Mouse (Mus musculus) T-cell, adult 2 months (primary cell): ENCODE measurements around the gene Pi4k2a.
A peak's percentile ranks its signal among the peaks of the same experiment; 100 is the strongest.

Experiments
- DNase-seq: peaks from one replicate; pipeline ENCODE4 v3.0.0; 2022; ENCODE audit warnings: low spot score

The Pi4k2a gene

DNA sequence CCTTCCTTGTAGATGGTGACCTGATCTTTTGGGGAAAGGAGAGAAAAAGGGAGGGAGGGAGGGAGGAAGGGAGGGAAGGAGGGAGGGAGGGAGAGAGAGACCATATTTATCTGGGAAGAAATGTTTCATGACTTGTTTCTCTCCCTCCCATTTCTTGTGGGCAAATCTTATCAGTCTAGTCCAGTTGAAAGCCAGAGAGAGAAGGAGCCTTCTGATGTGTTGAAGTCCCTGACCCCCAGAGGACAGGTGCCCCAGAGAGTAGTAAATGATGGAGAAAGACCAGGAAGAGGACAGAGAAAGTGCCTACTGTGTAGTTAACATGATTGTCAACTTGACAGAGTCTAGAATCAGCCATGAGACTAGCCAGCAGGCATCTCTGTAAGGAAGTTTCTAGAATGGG is 44.8 kb downstream of the Pi4k2a start:
- no peak for DNase-seq

DNA sequence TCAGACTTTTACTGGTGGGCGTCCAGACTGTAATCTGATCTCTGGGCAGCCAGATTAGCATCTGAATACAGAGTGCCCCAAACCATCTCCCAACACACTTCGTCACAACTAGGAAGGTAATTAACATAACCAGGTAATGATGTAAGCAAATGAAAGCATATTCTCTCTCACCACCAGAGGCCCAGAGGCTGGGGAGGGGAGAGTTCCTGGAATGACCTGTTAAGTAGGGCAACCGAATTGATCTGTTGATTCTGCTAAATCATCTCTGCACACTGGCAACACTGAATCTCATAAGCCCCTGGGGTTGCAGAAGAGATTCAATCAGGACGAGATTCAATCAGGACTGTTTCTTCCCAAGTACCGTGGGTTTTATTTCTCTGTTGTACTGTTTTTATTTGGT is 45.9 kb downstream of the Pi4k2a start:
- no peak for DNase-seq

DNA sequence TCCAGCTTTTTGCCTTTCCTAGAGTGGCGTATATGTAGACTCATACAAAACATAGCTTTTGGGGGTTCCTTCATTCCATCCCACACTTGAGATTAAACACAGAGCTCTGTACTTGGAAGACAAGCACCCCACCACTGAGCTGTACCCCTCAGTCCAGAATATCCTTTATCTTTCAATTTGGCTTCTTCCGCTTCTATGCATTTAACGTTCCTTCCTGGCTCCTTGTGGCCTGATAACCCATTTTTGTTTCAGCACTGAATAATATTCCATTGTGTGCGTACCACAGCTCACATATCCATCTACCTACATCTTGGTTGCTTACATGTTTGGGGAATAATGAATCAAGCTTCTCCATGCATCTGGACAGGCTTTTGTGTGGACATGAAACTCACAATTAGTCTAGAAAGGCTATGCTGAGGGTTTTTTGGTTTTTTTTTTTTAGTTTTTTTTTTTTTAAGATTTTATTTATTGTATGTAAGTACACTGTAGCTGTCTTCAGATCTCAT is 47.0 kb downstream of the Pi4k2a start:
- DNase-seq = no peak

DNA sequence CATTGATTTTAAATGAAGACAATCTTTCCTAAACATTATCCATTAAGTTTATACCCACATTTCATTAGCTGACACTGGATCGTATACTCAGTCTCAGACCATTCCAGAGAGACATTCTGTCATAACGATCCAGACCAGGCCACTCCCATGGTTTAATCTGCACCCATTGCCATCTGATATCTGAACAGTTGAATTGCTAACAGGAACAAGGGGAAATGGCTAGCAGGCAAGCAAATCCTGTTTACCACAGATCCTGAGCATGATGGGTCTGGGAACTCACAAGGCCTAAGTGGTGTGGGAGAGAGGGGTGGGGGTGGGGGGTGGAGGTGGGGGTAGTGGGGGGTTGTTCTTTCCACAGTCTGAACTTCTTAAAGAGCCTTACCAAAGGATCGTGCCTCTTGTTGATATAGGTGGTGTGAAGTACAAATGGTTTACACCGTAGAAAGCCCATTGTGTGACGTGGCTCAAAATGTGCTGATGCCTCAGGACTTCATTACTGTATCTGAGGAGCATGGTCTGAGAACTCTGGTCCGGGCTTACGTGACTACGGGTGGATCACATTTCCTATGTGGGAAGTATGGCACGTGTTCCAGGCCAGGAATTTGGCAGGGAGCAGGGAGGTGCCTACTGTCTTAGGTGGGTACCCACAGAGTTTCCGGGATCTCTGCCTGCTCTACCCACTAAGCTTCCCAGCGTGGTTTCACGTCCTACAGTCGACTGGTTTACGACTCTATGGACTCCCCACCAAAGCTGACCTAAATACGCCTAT is 48.4 kb downstream of the Pi4k2a start:
- no peak for DNase-seq

DNA sequence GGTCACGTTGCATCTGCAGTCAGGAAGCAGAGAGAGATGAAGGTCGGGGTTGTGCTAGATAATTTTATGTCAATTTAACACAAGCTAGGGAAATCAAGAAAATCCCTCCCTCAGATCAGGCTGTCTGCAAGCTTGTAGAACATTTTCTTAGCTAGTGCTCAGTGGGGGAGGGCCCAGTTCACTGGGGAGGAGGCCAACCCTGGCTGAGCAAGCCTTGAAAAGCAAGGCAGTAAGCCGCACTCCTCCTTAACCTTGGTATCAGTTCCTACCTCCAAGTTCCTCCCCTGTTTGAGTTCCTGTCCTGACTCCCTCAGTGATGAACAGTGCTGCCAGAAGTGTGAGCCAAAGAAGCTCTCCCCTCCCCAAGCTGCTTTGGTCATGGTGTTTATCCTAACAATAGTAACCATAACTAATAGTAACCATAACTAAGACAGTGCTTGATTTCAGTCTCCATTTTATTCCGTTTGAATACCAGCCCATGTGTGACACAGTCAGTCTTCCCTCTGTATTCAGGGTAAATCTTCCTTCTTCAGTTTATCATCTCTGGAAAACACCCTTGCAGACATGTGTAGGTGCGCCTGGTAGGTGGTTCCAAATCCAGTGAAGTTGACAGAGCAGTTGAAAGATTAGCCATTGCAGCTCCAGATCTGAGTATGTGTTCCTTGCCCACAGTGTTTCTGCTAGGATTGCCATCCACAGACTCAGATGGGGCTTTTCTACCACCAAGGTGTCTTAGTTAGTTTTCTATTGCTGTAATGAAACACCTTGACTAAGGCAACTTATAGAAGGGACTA is 49.7 kb downstream of the Pi4k2a start:
- no peak for DNase-seq

DNA sequence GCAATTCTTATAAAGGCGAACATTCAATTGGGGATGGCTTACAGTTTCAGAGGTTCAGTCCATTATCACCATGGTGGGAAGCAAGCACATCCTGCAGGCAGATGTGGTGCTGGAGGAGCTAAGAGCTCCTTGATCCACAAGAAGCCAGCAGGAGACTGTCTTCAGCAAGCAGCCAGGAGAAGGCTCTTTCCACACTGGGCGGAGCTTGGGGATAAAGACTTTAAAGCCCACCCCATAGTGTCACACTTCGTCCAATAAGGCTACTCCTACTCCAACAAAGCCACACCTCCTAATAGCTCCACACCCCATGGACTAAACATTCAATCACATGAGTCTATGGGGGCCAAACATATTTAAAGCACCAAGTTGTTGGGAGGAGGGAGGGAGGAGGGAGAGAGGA is 51.7 kb downstream of the Pi4k2a start:
- DNase-seq = no peak

DNA sequence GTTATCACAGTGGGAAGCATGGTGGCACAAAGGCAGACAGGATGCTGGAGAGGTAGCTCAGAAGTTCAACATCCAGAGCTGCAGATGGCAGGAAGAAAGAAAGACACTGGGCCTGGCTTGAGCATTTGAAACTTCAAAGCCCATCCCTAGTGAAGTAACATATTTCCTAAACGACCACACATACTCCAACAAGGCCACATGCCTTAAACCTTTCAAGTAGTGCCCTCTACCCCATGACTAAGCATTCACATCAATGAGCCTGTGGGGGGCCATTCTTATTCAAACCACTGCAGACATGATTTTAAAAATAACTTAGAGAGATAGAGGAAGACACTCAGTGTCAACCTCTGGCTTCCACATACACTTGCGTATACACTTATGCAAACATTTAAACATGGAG is 52.5 kb downstream of the Pi4k2a start:
- DNase-seq = no peak

DNA sequence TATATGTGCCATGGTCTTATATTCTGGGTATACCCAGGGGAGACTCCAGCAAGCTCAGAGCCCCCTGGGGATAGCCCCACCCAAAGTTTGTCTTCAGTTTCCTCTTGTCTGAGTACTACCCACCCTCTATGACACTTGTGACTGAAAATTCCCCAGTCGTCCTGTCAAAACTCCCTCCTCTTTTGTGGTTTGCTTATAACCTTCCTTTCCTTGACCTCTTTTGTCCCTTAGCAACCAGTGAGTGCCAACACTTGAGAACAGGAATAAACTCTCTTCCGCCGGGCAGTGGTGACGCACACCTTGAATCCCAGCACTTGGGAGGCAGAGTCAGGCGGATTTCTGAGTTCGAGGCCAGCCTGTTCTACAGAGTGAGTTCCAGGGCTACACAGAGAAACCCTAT is 53.8 kb downstream of the Pi4k2a start:
- DNase-seq = no peak

DNA sequence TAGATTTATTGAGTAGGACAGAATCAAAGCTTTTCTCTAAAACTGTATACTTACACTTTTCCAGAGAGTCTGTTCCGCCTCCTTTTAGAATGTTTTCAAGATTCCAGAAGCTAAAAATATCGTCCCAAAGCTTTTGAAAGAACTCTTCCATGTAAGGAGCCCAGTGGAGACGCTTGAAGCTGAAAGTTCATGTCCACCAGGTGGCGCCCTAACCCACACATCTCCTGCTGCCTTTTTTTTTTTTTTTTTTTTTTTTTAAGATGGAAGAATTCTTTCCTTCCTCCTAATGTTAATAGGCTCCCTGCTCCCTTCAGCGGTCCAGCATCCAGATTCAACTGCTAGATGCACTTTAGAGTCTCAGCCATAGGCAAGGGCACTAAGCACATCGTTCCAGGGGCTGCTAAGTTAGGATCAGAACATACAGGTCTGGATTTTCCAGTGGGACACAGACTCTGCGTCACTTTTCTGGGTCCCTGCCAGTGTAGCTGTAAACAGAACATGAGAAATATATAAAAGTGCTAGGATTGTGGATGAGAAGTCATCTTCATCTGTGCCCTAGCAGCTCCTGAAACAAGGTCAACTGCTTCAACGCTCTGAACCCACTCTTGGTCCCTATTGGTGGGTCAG is 54.4 kb downstream of the Pi4k2a start:
- peak; percentile 73 for DNase-seq

DNA sequence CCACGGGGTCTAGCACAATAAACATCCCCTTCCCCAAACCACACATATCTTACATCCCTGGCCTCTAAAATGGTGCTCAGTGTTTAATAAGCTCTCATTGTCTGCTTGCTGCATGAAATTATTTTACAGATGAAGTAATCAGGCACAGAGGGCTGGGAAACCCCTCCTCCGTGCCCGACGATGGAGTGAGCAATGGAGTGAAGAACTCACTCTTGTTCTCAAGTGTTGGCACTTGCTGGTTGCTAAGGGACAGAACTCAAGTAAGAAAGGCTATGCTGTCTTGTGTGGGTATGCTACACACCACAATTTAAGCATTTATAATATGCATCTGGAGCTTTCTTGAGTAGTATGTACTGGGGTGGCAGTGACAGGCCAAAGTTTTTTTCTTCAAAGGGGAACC is 54.9 kb downstream of the Pi4k2a start:
- no peak for DNase-seq

DNA sequence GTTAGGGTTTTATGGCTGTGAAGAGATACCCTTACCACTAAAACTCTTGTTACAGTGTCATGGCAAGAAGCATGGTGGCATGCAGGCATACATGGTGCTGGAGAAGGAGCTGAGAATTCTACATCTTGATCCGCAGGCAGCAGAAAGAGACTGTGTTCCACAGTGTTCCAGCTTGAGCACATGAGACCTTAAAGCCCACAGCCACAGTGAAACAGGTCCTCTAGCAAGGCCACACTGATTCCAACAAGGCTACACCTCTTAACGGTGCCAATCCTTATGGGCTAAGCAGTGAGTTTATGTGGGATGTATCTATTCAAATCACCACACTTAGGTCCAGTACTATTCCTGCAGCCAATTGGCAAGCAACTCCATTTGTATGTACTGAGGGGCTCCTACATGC is 55.5 kb downstream of the Pi4k2a start:
- DNase-seq = no peak

DNA sequence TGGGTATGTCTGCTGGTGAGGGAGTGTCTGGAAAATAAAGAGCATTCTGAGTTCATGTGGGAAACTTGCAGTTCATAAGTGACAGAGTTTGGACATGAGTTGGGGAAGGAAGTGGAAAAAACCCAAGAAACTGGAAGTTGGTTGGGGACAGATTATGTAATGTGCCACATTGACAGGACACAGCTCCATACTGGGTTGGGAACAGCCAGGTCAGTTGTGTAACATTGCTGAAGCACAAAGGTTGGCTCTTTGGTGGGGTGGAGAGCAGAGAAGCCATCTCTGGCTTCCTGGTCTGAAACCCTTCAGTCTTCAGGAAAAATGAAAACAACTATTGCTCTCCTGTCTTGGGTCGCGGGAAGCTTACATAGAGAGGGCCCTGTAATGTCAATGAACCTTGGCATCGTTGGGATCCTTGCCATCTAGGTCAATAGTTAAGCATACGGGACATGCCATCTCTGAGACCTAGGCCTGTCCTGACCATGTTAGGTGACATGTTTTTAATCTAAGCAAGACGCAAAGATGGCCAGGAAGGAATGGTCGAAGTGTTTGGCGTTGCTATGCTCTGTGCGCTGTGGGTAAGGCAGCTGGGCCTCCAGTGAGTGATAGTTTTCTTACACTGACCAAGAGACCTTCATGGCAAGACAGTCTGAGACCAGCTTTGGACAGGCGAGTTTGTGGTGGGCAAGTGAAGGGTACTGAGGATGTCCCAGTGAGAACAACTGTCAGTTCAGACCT is 56.2 kb downstream of the Pi4k2a start:
- DNase-seq = no peak

DNA sequence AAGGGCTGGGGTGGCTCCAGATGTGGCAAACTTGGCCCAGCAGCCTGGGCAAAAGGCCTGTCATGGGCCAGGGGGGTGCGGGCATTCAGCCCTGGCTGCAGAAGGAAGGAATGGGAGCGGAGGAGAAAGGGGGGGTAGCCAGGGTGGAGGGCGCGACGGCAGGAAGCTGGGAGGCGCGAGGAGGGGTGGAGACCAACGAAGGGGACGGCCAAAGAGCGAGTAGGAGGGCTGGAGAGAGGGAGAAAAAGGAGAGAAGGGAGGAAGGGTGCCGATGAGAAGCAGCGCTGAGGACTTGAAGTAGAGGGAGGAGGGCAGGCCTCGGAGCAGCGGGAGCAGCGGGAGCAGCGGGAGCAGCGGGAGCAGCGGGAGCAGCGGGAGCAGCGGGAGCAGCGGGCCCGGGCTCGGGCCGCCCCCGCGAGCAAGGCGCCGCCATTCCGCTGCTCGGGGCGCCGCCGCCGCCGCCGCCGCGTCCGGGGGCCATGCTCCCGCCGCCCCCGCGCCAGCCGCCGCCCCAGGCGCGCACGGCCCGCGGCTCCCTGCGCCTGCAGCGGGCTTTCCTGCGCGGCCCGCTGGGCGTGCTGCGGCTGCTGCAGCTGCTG is 57.0 kb downstream of the Pi4k2a start, which contains the start of gene Marveld1:
Gene Marveld1 (plus strand): TSS at position 231 of the 599 bp plus-strand sequence.
- no peak for DNase-seq

DNA sequence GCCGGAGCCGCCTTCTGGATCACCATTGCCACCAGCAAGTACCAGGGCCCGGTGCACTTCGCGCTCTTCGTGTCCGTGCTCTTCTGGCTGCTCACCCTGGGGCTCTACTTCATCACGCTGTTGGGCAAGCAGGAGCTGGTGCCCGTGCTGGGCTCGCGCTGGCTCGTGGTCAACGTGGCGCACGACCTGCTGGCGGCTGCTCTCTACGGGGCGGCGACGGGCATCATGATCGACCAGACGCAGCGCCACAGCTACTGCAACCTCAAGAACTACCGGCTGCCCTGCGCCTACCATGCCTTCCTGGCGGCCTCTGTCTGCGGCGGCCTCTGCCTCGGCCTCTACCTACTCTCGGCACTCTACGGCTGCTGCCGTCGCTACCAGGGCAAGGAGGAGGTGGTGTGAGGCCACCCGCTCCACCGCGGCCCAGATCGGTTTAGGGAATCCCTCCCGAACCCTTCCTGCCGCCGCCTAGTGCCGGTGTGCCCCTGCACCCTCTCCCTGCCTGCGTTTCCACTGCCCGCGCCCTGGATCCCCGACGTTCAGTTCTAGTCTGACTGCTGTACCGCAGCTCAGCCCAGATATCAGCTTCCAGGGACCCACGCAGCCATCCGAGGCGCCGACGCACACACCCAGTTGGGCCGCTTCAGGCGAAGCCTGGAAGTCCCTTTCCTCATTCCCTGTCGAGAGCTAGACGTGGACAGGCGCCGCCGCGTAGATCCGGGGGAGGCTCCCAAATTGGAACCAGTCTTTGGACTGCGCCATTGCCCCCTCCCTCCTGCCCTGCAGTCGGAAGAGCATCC is 57.7 kb downstream of the Pi4k2a start:
- DNase-seq = peak; percentile 25

DNA sequence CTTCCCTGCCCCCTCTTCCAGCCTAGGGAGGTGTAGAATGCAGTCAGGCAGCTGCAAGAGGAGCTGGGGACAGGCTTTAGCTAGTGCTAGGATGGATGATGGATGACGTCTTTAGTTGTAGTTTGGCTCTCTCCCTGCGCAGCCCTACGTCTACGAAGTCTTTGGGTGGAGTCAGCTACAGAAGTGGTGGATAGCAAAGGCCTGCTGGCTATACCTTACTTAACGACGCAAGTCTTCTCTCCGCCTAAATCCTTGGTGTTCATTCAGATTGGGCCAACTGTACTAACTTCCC is 58.2 kb downstream of the Pi4k2a start:
- DNase-seq = no peak

DNA sequence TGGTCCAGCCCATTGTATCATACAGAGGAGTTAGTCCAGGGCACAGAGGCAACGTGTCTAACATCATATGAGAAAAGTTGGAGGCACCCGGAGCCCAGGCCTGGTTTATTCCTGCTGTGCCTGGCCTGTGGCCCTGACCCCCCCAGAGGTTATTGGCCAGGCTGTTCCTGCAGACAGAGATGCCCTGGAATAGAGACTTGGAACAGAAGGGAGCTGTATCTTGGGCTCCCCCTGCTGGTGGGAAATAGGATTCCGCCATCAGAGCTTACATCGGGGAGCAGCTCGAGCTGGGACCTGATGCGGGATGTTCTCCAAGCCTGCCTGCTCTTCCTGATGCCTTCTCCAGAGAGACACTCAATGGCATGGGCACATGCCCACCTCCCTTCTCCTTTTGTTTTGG is 61.7 kb downstream of the Pi4k2a start:
- peak; percentile 67 for DNase-seq

DNA sequence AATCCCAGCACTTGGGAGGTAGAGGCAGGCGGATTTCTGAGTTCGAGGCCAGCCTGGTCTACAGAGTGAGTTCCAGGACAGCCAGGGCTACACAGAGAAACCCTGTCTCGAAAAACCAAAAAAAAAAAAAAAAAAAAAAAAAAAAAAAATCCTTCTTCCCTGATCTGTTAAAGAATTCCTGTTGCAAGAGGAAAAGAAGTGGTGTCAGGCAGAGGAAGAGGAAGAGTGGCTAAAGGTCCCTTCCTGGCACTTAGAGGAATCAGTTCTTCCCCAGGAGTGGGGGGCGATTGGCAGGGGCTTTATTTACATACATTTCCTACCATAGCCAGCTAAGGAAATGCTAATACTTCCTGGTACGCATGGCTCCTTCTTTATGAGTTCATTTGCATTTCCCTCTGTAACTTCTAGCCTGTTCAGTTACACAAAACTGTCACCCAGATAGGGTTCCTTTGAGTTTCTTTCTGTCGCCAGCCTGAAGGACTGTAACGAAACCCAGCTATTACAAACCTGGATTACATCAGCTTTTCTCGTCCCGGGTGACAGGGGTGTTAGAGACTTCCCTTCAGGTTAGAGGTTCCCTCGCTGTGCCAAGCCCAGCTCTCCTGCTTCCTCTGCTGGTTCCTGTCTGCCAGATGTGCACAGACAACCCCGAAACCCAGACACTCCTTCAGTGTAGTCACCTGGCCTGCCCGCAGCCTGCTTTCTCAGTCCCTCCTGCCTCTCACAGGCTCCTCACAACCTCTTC is 67.4 kb downstream of the Pi4k2a start:
- no peak for DNase-seq

DNA sequence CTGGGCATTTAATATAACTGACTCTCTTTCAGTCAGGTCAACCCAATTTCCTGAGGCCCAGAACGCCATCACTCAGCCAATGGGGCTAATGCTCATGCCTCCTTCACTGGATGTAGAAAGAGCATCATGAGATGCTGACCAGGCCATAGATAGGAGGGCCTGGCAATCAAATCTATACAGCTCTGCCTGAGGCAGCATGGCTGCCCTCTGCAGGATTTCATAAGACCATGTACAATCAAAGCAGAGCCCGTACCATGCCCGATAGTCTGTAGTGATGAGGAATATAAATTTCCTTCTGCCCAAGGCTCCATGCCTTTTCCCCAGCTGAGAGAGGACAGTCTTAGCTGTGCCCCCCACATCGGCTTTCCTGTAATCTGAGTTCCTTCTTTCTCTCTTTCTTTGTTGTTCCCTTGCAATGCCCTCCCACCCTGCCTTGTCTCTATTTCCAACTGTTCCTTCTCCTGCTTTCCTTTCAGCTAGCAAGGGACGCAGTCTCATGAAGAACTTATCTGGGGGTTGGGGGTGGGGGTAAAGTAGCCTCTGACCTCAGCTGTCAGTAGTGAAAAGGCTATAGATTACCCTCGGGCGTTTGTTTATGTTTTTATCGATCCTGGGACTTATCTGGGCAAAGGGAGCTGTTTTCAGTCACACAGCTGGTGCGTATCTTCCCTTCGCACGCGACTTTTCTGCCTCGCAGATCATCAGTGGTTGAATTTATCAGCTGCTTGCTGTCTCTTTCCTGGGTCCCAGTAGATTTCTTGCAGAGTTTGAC is 68.2 kb downstream of the Pi4k2a start:
- DNase-seq = no peak

DNA sequence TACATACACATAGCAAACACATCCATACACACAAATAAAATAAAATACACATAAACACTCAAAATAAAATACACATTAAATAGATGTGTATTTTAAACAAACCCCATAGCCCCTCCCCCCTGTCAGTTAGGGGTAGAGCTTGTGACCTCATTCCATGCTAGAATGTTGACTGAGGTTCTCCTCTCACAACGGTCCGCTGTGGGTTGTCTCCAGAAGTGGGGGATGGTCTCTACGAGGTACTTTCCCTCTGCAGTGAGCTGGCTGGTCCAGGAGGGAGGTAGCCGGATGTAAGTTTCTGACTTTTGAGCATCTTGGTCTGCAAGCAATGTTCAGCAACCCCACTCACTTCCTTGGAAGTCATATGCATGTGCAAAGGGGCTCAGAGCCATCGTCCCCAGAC is 73.5 kb downstream of the Pi4k2a start, which contains the start of gene Zfyve27:
Gene Zfyve27 (plus strand): TSS at position 188 of the 400 bp plus-strand sequence.
- DNase-seq = no peak
